Mouse (Mus musculus) limb, embryonic 11.5 days (tissue): ENCODE measurements around the gene Olfr933. TPM values are rescaled to one million over a fixed set of nuclear protein-coding genes. Genes with fewer than 3 reads are reported as not detected.

Experiments
- ATAC-seq: fragments of 200-750 bp; cut with Nextera tagmentation; 2 replicates; pipeline ENCODE4 v1.8.0; 2017; ENCODE audit warnings: low read depth; ENCODE audit not compliant: insufficient number of reproducible peaks, low FRiP score, low TSS enrichment
- DNase-seq: peaks from one replicate; pipeline ENCODE4 v3.0.0-alpha.2; 2015; ENCODE audit warnings: low spot score
- H3K27ac ChIP-seq: fragments of 300-500 bp; sonication (generic); replicated peaks from 2 replicates; pipeline ENCODE4 v1.5.1; 2014; ENCODE audit warnings: low read depth, mild to moderate bottlenecking, low read length
- H3K27me3 ChIP-seq: fragments of 300-500 bp; sonication (generic); 2 replicates; pipeline ENCODE4 v1.6.1; 2014; ENCODE audit warnings: mild to moderate bottlenecking, low read length, mixed read lengths; ENCODE audit not compliant: control insufficient read depth, insufficient read depth
- H3K36me3 ChIP-seq: fragments of 300-500 bp; sonication (generic); 2 replicates; pipeline ENCODE4 v1.6.1; 2014; ENCODE audit warnings: mild to moderate bottlenecking, low read length, moderate library complexity, mixed read lengths; ENCODE audit not compliant: control insufficient read depth, insufficient read depth
- H3K4me1 ChIP-seq: fragments of 300-500 bp; sonication (generic); 2 replicates; pipeline ENCODE4 v1.6.1; 2014; ENCODE audit warnings: low read length, mixed read lengths; ENCODE audit not compliant: control insufficient read depth, insufficient read depth
- H3K4me2 ChIP-seq: fragments of 300-500 bp; sonication (generic); 2 replicates; pipeline ENCODE4 v1.6.1; 2014; ENCODE audit warnings: low read depth, mild to moderate bottlenecking, moderate library complexity; ENCODE audit not compliant: severe bottlenecking
- H3K4me3 ChIP-seq: fragments of 300-500 bp; sonication (generic); 2 replicates; pipeline ENCODE4 v1.5.1; 2014; ENCODE audit warnings: low read depth, low read length
- H3K9ac ChIP-seq: fragments of 300-500 bp; sonication (generic); 2 replicates; pipeline ENCODE4 v1.6.1; 2014; ENCODE audit warnings: mild to moderate bottlenecking, low read length
- H3K9me3 ChIP-seq: fragments of 300-500 bp; sonication (generic); 2 replicates; pipeline ENCODE4 v1.6.1; 2016; ENCODE audit warnings: low read length; ENCODE audit not compliant: control insufficient read depth
- WGBS: fragments of 180-500 bp; shearing (Covaris S2); extraction: QIAGEN DNeasy Blood & Tissue Kit; methylation state at CpG from one replicate; pipeline ENCODE4 v1.1.7; 2014; 5-methylcytosine and 5-hydroxymethylcytosine counted together
- polyA plus RNA-seq: library from polyadenylated mRNA; unstranded; fragments of >200 nt; fragmentation: Nextera tagmentation; extraction: Ambion mirVana; gene quantifications from 2 replicates; pipeline ENCODE4 v1.2.1, GENCODE M21; 2014

The Olfr933 gene
- polyA plus RNA-seq = not detected in 2 replicates

- no peak for ATAC-seq
- WGBS = 84% methylated on average over 4 of the region's 4 CpGs
- H3K27me3 ChIP-seq = no peaks in the 10 kb centered on the region
These were observed at the start of gene Olfr933 for GRCm38 (mm10) chr9:38972013-38972412. Gene Olfr933, plus strand, starts transcription at chr9:38972313.

DNA sequence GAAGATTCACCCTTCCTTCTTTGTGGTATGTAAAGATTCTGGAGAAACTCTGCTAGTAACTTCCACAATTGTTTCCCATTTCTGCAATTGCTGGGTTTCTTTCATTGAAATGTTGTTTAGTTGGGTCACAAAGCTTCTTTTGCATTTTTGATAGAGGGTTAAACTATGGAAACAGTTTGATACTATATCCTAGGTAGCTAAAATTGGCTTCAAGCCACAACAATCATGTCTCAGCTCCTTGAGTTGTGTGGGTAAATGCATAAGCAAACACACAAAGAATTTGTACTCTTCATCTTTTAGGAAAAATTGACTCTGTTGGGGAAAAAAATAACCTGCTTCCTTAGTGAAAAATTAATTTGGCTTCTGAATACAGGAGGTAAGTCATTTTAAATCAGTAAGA is 42.6 kb upstream of the Olfr933 start, which contains the start of gene Olfr930:
TSS of gene Olfr930 (plus strand) at position 301 of the 400 bp plus-strand sequence.
- Histone ChIP-seq H3K4me1 (no peaks in the 10 kb centered on the region), H3K4me3 (no peak within 1 kb of the TSS), H3K4me2 (no peak within 1 kb of the TSS), H3K27ac (no peak within 1 kb of the TSS), H3K9me3 (no peaks in the 10 kb centered on the region), H3K36me3 (no peaks in the 10 kb centered on the region), H3K27me3 (no peaks in the 10 kb centered on the region), H3K9ac (no peak within 1 kb of the TSS)
- ATAC-seq = no peak
- no peak for DNase-seq

More at GRCm38 (mm10) chr9:38972013-38972412, at the start of gene Olfr933:
- H3K4me1 ChIP-seq = no peaks in the 10 kb centered on the region
- H3K4me2 ChIP-seq = no peak within 1 kb of the TSS
- H3K9me3 ChIP-seq = no peaks in the 10 kb centered on the region
- no peak within 1 kb of the TSS for H3K27ac ChIP-seq
- no peak within 1 kb of the TSS for H3K4me3 ChIP-seq
- no peaks in the 10 kb centered on the region for H3K36me3 ChIP-seq
- no peak for DNase-seq
- no peak within 1 kb of the TSS for H3K9ac ChIP-seq

GRCm38 (mm10) chr9:38953401-38954123 is 18.6 kb upstream of the Olfr933 start:
- Histone ChIP-seq H3K9me3 (no peaks in the 10 kb centered on the region), H3K4me2 (no peak overlapping the region), H3K4me3 (no peak overlapping the region), H3K36me3 (no peaks in the 10 kb centered on the region), H3K4me1 (no peaks in the 10 kb centered on the region), H3K27ac (no peak overlapping the region), H3K27me3 (no peaks in the 10 kb centered on the region), H3K9ac (no peak overlapping the region)
- WGBS = 25% methylated on average over 7 of the region's 7 CpGs
- no peak for DNase-seq
- ATAC-seq = no peak

DNA sequence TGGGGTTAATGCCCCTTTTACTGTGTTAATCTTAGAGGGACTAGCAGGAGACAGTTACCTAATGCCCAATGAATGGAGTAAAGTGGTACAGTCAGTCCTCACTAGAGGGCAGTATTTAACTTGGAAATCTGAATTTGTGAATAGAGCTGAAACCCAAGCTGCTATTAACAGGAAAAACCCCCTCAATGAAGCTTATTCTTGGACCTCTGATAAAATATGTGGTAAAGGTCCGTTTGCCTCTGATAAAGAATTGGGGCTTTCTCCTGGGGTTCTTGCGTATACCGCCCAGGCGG is 18.0 kb upstream of the Olfr933 start:
- Histone ChIP-seq H3K36me3 (no peaks in the 10 kb centered on the region), H3K27ac (no peak overlapping the region), H3K4me3 (no peak overlapping the region), H3K4me1 (no peaks in the 10 kb centered on the region), H3K9ac (no peak overlapping the region), H3K4me2 (no peak overlapping the region), H3K27me3 (no peaks in the 10 kb centered on the region), H3K9me3 (no peaks in the 10 kb centered on the region)
- ATAC-seq (no peak), DNase-seq (no peak)
- whole genome bisulfite sequencing = 82% methylated on average over 4 of the region's 4 CpGs

GRCm38 (mm10) chr9:38988215-38988614 is 16.1 kb downstream of the Olfr933 start, which contains the start of gene Olfr934:
Gene Olfr934, minus strand, starts transcription at chr9:38988315.
- no peak for DNase-seq

DNA sequence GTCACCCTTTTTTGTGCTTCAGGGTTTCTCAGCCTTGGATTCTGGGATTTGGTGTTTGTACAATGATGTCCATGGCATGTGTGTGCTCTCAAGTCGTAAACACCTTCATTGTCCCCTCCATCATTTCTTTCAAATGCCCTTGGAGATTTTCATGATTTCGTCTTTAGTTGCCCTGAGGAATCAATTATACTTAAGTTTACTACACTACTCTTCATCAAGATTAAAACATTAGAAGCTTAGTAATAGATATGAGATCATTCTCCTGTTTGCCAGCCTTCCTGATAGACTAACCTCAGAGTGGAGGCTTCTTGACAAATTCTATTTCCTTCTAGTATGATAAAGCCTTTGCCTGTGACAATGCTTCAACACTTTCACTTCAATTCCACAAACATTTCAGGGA is 27.5 kb downstream of the Olfr933 start, which contains the start of gene Olfr935:
TSS of gene Olfr935 (minus strand) at position 101 of the 400 bp plus-strand sequence.
- H3K27ac ChIP-seq = no peak within 1 kb of the TSS
- DNase-seq = no peak
- WGBS = 79% methylated on average over 2 of the region's 2 CpGs
- no peak within 1 kb of the TSS for H3K4me2 ChIP-seq
- no peaks in the 10 kb centered on the region for H3K4me1 ChIP-seq
- H3K9ac ChIP-seq = no peak within 1 kb of the TSS
- no peaks in the 10 kb centered on the region for H3K27me3 ChIP-seq
- no peaks in the 10 kb centered on the region for H3K9me3 ChIP-seq
- ATAC-seq = no peak
- no peaks in the 10 kb centered on the region for H3K36me3 ChIP-seq
- no peak within 1 kb of the TSS for H3K4me3 ChIP-seq

More at GRCm38 (mm10) chr9:38988215-38988614, 16.1 kb downstream of the Olfr933 start, which contains the start of gene Olfr934:
- Histone ChIP-seq H3K27me3 (no peaks in the 10 kb centered on the region), H3K4me3 (no peak within 1 kb of the TSS), H3K9ac (no peak within 1 kb of the TSS), H3K4me1 (no peaks in the 10 kb centered on the region), H3K4me2 (no peak within 1 kb of the TSS), H3K9me3 (no peaks in the 10 kb centered on the region), H3K36me3 (no peaks in the 10 kb centered on the region), H3K27ac (no peak within 1 kb of the TSS)
- no peak for ATAC-seq
- 98% methylated on average over 2 of the region's 2 CpGs for WGBS

DNA sequence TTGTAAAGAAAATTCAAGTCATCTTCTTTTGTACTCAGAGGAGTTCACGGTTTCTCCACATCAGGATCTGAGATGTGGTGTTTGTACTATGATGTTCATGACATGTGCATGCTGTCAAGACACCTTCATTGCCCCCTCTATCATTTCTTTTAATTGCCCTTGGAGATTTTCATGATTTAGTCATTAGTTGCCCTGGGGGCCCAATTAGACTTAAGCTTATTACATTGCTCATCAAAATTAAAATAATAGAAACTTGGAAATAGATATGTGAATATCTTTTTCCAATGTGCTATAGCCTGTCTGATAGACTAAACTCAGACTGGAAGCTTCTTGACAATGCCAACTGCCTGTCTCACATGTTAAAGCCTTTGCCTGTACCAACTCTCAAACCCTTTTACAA is 51.2 kb downstream of the Olfr933 start, which contains the start of gene Olfr146:
TSS of gene Olfr146 (minus strand) at position 101 of the 400 bp plus-strand sequence.
- H3K9ac ChIP-seq = no peak within 1 kb of the TSS
- no peaks in the 10 kb centered on the region for H3K9me3 ChIP-seq
- no peak within 1 kb of the TSS for H3K27ac ChIP-seq
- H3K4me1 ChIP-seq = no peaks in the 10 kb centered on the region
- H3K36me3 ChIP-seq = no peaks in the 10 kb centered on the region
- no peak within 1 kb of the TSS for H3K4me2 ChIP-seq
- H3K27me3 ChIP-seq = no peaks in the 10 kb centered on the region
- WGBS = 80% methylated on average over 1 of the region's 1 CpGs
- no peak within 1 kb of the TSS for H3K4me3 ChIP-seq
- ATAC-seq = no peak
- DNase-seq = no peak
